Mouse (Mus musculus): ENCODE results near the gene Btbd35f19.
"Not testable (repeated sequence)": the region's sequence is repeated elsewhere in the genome, so short reads cannot be mapped to it uniquely, and the experiment has no call there.

GRCm38 (mm10) chrX:31341924-31342323, 41.8 kb downstream of the Btbd35f19 start:
- not testable (repeated sequence) for TF ChIP-seq POLR2A (IDR thresholded peaks at IDR 0.05; ENCODE audit: borderline replicate concordance, low read depth, low read length); CTCF (IDR thresholded peaks at IDR 0.05; ENCODE audit: low read depth, low read length)
